Mouse (Mus musculus) intestine, embryonic 15.5 days (tissue): ENCODE results near the gene Zbed5. TPM values are rescaled to one million over a fixed set of nuclear protein-coding genes. Genes with fewer than 3 reads are reported as not detected.
A peak's percentile ranks its signal among the peaks of the same experiment; 100 is the strongest.
"Not testable (repeated sequence)": the region's sequence is repeated elsewhere in the genome, so short reads cannot be mapped to it uniquely, and the experiment has no call there.

Source experiments
- ATAC-seq: fragments of 200-750 bp; cut with Nextera tagmentation; 2 replicates; pipeline ENCODE4 v1.8.0; 2017; ENCODE audit warnings: moderate TSS enrichment, moderate library complexity
- H3K27ac ChIP-seq: fragments of 300-500 bp; sonication (generic); 2 replicates; pipeline ENCODE4 v1.5.1; 2015; ENCODE audit warnings: mild to moderate bottlenecking, inconsistent platforms
- H3K27me3 ChIP-seq: fragments of 300-500 bp; sonication (generic); replicated peaks from 2 replicates; pipeline ENCODE4 v1.6.1; 2015; ENCODE audit warnings: inconsistent platforms
- H3K36me3 ChIP-seq: fragments of 300-500 bp; sonication (generic); 2 replicates; pipeline ENCODE4 v1.6.1; 2015; ENCODE audit warnings: inconsistent platforms
- H3K4me1 ChIP-seq: fragments of 300-500 bp; sonication (generic); replicated peaks from 2 replicates; pipeline ENCODE4 v1.6.1; 2015; ENCODE audit warnings: inconsistent platforms
- H3K4me2 ChIP-seq: fragments of 300-500 bp; sonication (generic); replicated peaks from 2 replicates; pipeline ENCODE4 v1.6.1; 2015; ENCODE audit warnings: mild to moderate bottlenecking, inconsistent platforms
- H3K4me3 ChIP-seq: fragments of 300-500 bp; sonication (generic); replicated peaks from 2 replicates; pipeline ENCODE4 v1.5.1; 2015; ENCODE audit warnings: inconsistent platforms
- H3K9ac ChIP-seq: fragments of 300-500 bp; sonication (generic); 2 replicates; pipeline ENCODE4 v1.6.1; 2015; ENCODE audit warnings: inconsistent platforms
- H3K9me3 ChIP-seq: fragments of 300-500 bp; sonication (generic); 2 replicates; pipeline ENCODE4 v1.6.1; 2016; ENCODE audit warnings: inconsistent platforms
- WGBS: fragments of 180-500 bp; shearing (Covaris S2); methylation state at CpG from one replicate; pipeline ENCODE4 v1.1.7; 2015; 5-methylcytosine and 5-hydroxymethylcytosine counted together
- polyA plus RNA-seq: library from polyadenylated mRNA; unstranded; fragments of >200 nt; fragmentation: Nextera tagmentation; extraction: Ambion mirVana; gene quantifications from 2 replicates; pipeline ENCODE4 v1.2.1, GENCODE M21; 2015

Zbed5 gene
- polyA plus RNA-seq, 1 experiment from 2014 or later = 3.2 TPM

GRCm38 (mm10) chr5:129877731-129878455, 17.6 kb upstream of the Zbed5 start:
- no peaks in the 10 kb centered on the region for H3K9me3 ChIP-seq
- H3K27ac ChIP-seq = no peak overlapping the region
- H3K4me1 ChIP-seq = no peaks in the 10 kb centered on the region
- no peak for ATAC-seq
- peaks cover 11% of the 10 kb centered on the region for H3K36me3 ChIP-seq
- no peaks in the 10 kb centered on the region for H3K27me3 ChIP-seq
- no peak overlapping the region for H3K9ac ChIP-seq
- WGBS = 72% methylated on average over 9 of the region's 9 CpGs
- H3K4me2 ChIP-seq = no peak overlapping the region
- H3K4me3 ChIP-seq = no peak overlapping the region

GRCm38 (mm10) chr5:129878946-129879345, 16.6 kb upstream of the Zbed5 start:
- no peak overlapping the region for H3K4me3 ChIP-seq
- 42% methylated on average over 2 of the region's 2 CpGs for WGBS
- H3K4me2 ChIP-seq = no peak overlapping the region
- H3K4me1 ChIP-seq = no peaks in the 10 kb centered on the region
- H3K27me3 ChIP-seq = no peaks in the 10 kb centered on the region
- no peak overlapping the region for H3K9ac ChIP-seq
- peak; percentile 74 for ATAC-seq
- H3K27ac ChIP-seq = no peak overlapping the region
- no peaks in the 10 kb centered on the region for H3K9me3 ChIP-seq
- peaks cover 16% of the 10 kb centered on the region for H3K36me3 ChIP-seq

GRCm38 (mm10) chr5:129879888-129880287, 15.6 kb upstream of the Zbed5 start:
- 0 out of 2 replicates have a peak, but pooled peaks cover 3% of the 10 kb centered on the region for H3K4me1 ChIP-seq
- no peak overlapping the region for H3K4me2 ChIP-seq
- no peak overlapping the region for H3K9ac ChIP-seq
- no peak overlapping the region for H3K4me3 ChIP-seq
- peaks cover 16% of the 10 kb centered on the region for H3K36me3 ChIP-seq
- ATAC-seq = no peak
- WGBS = 70% methylated on average over 3 of the region's 3 CpGs
- no peaks in the 10 kb centered on the region for H3K27me3 ChIP-seq
- H3K9me3 ChIP-seq = no peaks in the 10 kb centered on the region
- no peak overlapping the region for H3K27ac ChIP-seq

- no peak overlapping the region for H3K27ac ChIP-seq
- WGBS = 28% methylated on average over 10 of the region's 10 CpGs
- peaks cover 11% of the 10 kb centered on the region for H3K36me3 ChIP-seq
- ATAC-seq = no peak
- H3K9ac ChIP-seq = peak overlapping the region; percentile 79
- no peaks in the 10 kb centered on the region for H3K9me3 ChIP-seq
- H3K27me3 ChIP-seq = no peaks in the 10 kb centered on the region
- H3K4me1 ChIP-seq = 0 out of 2 replicates have a peak, but pooled peaks cover 8% of the 10 kb centered on the region
- H3K4me3 ChIP-seq = peak overlapping the region; percentile 65
- peak overlapping the region; percentile 68 for H3K4me2 ChIP-seq
Observed at GRCm38 (mm10) chr5:129886271-129886670, 9.3 kb upstream of the Zbed5 start.

GRCm38 (mm10) chr5:129886911-129887636, 8.4 kb upstream of the Zbed5 start, which contains the start of gene Chchd2:
TSS of gene Chchd2 (minus strand) at chr5:129887470.
- peaks cover 5% of the 10 kb centered on the region for H3K36me3 ChIP-seq
- H3K9me3 ChIP-seq = no peaks in the 10 kb centered on the region
- 0 out of 2 replicates have a peak, but pooled peaks cover 8% of the 10 kb centered on the region for H3K4me1 ChIP-seq
- peak within 1 kb of the TSS; percentile 95 for H3K27ac ChIP-seq
- no peaks in the 10 kb centered on the region for H3K27me3 ChIP-seq
- ATAC-seq = peak; percentile 100
- H3K4me3 ChIP-seq = peak within 1 kb of the TSS; percentile 65
- H3K4me2 ChIP-seq = peak within 1 kb of the TSS; percentile 68
- peak within 1 kb of the TSS; percentile 79 for H3K9ac ChIP-seq
- under 1% methylated on average over 46 of the region's 46 CpGs for WGBS

GRCm38 (mm10) chr5:129890390-129890789, 5.1 kb upstream of the Zbed5 start:
- not testable (repeated sequence) for H3K4me3 ChIP-seq, H3K27ac ChIP-seq, ATAC-seq, H3K36me3 ChIP-seq, H3K9ac ChIP-seq, H3K4me1 ChIP-seq, H3K4me2 ChIP-seq, H3K9me3 ChIP-seq, H3K27me3 ChIP-seq
- WGBS = 75% methylated on average over 7 of the region's 7 CpGs

- no peak within 1 kb of the TSS for H3K9ac ChIP-seq
- H3K36me3 ChIP-seq = no peaks in the 10 kb centered on the region
- no peak within 1 kb of the TSS for H3K27ac ChIP-seq
- H3K4me2 ChIP-seq = no peak within 1 kb of the TSS
- H3K9me3 ChIP-seq = no peaks in the 10 kb centered on the region
- no peak within 1 kb of the TSS for H3K4me3 ChIP-seq
- WGBS = 97% methylated on average over 1 of the region's 1 CpGs
- 0 out of 2 replicates have a peak, but pooled peaks cover 6% of the 10 kb centered on the region for H3K4me1 ChIP-seq
- H3K27me3 ChIP-seq = no peaks in the 10 kb centered on the region
- ATAC-seq = no peak
Observed at GRCm38 (mm10) chr5:129898449-129898848, 2.9 kb downstream of the Zbed5 start, which contains the start of gene Phkg1. TSS of gene Phkg1 (minus strand) at chr5:129898549.

- Histone ChIP-seq H3K4me1 (peaks cover 5% of the 10 kb centered on the region; the same call in 1 of the 2 replicates), H3K27ac (no peak overlapping the region), H3K36me3 (no peaks in the 10 kb centered on the region), H3K4me3 (peak overlapping the region; percentile 68), H3K27me3 (no peaks in the 10 kb centered on the region; the same call in 1 of the 2 replicates), H3K4me2 (peak overlapping the region; percentile 93), H3K9me3 (no peaks in the 10 kb centered on the region), H3K9ac (no peak overlapping the region)
- no peak for ATAC-seq
- 21% methylated on average over 4 of the region's 4 CpGs for WGBS
Observed at GRCm38 (mm10) chr5:129907775-129908174, 12.3 kb downstream of the Zbed5 start.

- no peaks in the 10 kb centered on the region; the same call in 1 of the 2 replicates for H3K27me3 ChIP-seq
- peak within 1 kb of the TSS; percentile 80 for H3K27ac ChIP-seq
- WGBS = under 1% methylated on average over 63 of the region's 63 CpGs
- H3K9me3 ChIP-seq = no peaks in the 10 kb centered on the region
- H3K4me2 ChIP-seq = peak within 1 kb of the TSS; percentile 93
- no peaks in the 10 kb centered on the region for H3K36me3 ChIP-seq
- ATAC-seq = peak; percentile 99
- H3K9ac ChIP-seq = peak within 1 kb of the TSS; percentile 76
- H3K4me1 ChIP-seq = peaks cover 5% of the 10 kb centered on the region; the same call in 1 of the 2 replicates
- H3K4me3 ChIP-seq = peak within 1 kb of the TSS; percentile 68
Observed at GRCm38 (mm10) chr5:129908242-129908965, 12.9 kb downstream of the Zbed5 start, which contains the start of gene Nupr1l. TSS of gene Nupr1l (plus strand) at chr5:129908540.

- no peak for ATAC-seq
- no peaks in the 10 kb centered on the region for H3K36me3 ChIP-seq
- peak overlapping the region; percentile 93 for H3K4me2 ChIP-seq
- H3K4me3 ChIP-seq = peak overlapping the region; percentile 68
- no peak overlapping the region for H3K9ac ChIP-seq
- H3K9me3 ChIP-seq = no peaks in the 10 kb centered on the region
- WGBS = 64% methylated on average over 9 of the region's 9 CpGs
- no peaks in the 10 kb centered on the region; the same call in 1 of the 2 replicates for H3K27me3 ChIP-seq
- H3K4me1 ChIP-seq = peaks cover 5% of the 10 kb centered on the region; the same call in 1 of the 2 replicates
- H3K27ac ChIP-seq = no peak overlapping the region
Observed at GRCm38 (mm10) chr5:129909147-129909546, 13.6 kb downstream of the Zbed5 start.

GRCm38 (mm10) chr5:129909591-129909990, 14.1 kb downstream of the Zbed5 start:
- H3K4me2 ChIP-seq = no peak overlapping the region
- no peaks in the 10 kb centered on the region for H3K36me3 ChIP-seq
- ATAC-seq = no peak
- H3K9me3 ChIP-seq = no peaks in the 10 kb centered on the region
- H3K4me1 ChIP-seq = peaks cover 5% of the 10 kb centered on the region; the same call in 1 of the 2 replicates
- H3K27ac ChIP-seq = no peak overlapping the region
- no peak overlapping the region for H3K9ac ChIP-seq
- H3K4me3 ChIP-seq = no peak overlapping the region
- 84% methylated on average over 7 of the region's 7 CpGs for WGBS
- H3K27me3 ChIP-seq = no peaks in the 10 kb centered on the region; the same call in 1 of the 2 replicates

GRCm38 (mm10) chr5:129914024-129914423, 18.5 kb downstream of the Zbed5 start:
- no peaks in the 10 kb centered on the region for H3K9me3 ChIP-seq
- peaks cover 5% of the 10 kb centered on the region; the same call in 1 of the 2 replicates for H3K4me1 ChIP-seq
- H3K27ac ChIP-seq = no peak overlapping the region
- no peak overlapping the region for H3K9ac ChIP-seq
- no peaks in the 10 kb centered on the region; the same call in 1 of the 2 replicates for H3K27me3 ChIP-seq
- no peak overlapping the region for H3K4me3 ChIP-seq
- H3K4me2 ChIP-seq = no peak overlapping the region
- 34% methylated on average over 2 of the region's 2 CpGs for WGBS
- H3K36me3 ChIP-seq = no peaks in the 10 kb centered on the region
- ATAC-seq = no peak
